Mouse (Mus musculus): ENCODE measurements around the gene Lsm7. TPM values are rescaled to one million over a fixed set of nuclear protein-coding genes. Genes with fewer than 3 reads are reported as not detected.
A peak's percentile ranks its signal among the peaks of the same experiment; 100 is the strongest.

Lsm7 gene
- total and polyA plus RNA-seq, 2 experiments from 2014 or later, result 249 to 299 TPM

- 83% methylated on average over 16 of the region's 16 CpGs for WGBS
- peak; percentile 19 for DNase-seq (ENCODE audit: low spot score)
These were observed 9.4 kb upstream of the Lsm7 start for GRCm38 (mm10) chr10:80864446-80864845.

GRCm38 (mm10) chr10:80862305-80862704, 7.3 kb upstream of the Lsm7 start:
- Histone ChIP-seq H3K27ac (ENCODE audit: low read depth, low read length) (no peak overlapping the region), H3K4me1 (ENCODE audit: insufficient read depth, low read length) (no peaks in the 10 kb centered on the region), H3K4me2 (ENCODE audit: low read depth, low read length, poor library complexity, severe bottlenecking) (no peak overlapping the region), H3K9me3 (ENCODE audit: low read length) (no peaks in the 10 kb centered on the region), H3K27me3 (ENCODE audit: insufficient read depth, low read length) (no peaks in the 10 kb centered on the region), H3K4me3 (ENCODE audit: low read depth, low read length) (no peak overlapping the region), H3K36me3 (ENCODE audit: insufficient read depth, low read length) (peaks cover 55% of the 10 kb centered on the region), H3K9ac (replicated peaks; ENCODE audit: low read length, poor library complexity, severe bottlenecking) (no peak overlapping the region)
- WGBS, result 94% methylated on average over 5 of the region's 5 CpGs
- ATAC-seq (ENCODE audit: low FRiP score) (no peak), DNase-seq (ENCODE audit: low spot score) (no peak)
- no peak for TF ChIP-seq CTCF (IDR thresholded peaks at IDR 0.05)

More at GRCm38 (mm10) chr10:80864446-80864845, 9.4 kb upstream of the Lsm7 start:
- H3K4me3 ChIP-seq (ENCODE audit: low read depth, low read length), result no peak overlapping the region
- no peak overlapping the region for H3K9ac ChIP-seq (replicated peaks; ENCODE audit: low read length, poor library complexity, severe bottlenecking)
- no peaks in the 10 kb centered on the region for H3K9me3 ChIP-seq (ENCODE audit: low read length)
- ATAC-seq (ENCODE audit: low FRiP score), result no peak
- no peaks in the 10 kb centered on the region for H3K27me3 ChIP-seq (ENCODE audit: insufficient read depth, low read length)
- peaks cover 67% of the 10 kb centered on the region for H3K36me3 ChIP-seq (ENCODE audit: insufficient read depth, low read length)
- no peak overlapping the region for H3K4me2 ChIP-seq (ENCODE audit: low read depth, low read length, poor library complexity, severe bottlenecking)
- no peaks in the 10 kb centered on the region for H3K4me1 ChIP-seq (ENCODE audit: insufficient read depth, low read length)
- H3K27ac ChIP-seq (ENCODE audit: low read depth, low read length), result no peak overlapping the region
- TF ChIP-seq CTCF (IDR thresholded peaks at IDR 0.05), result no peak

GRCm38 (mm10) chr10:80858350-80858935, 3.4 kb upstream of the Lsm7 start:
- Histone ChIP-seq H3K4me3 (ENCODE audit: low read depth, low read length) (no peak overlapping the region), H3K27ac (ENCODE audit: low read depth, low read length) (no peak overlapping the region), H3K27me3 (ENCODE audit: insufficient read depth, low read length) (no peaks in the 10 kb centered on the region), H3K4me2 (ENCODE audit: low read depth, low read length, poor library complexity, severe bottlenecking) (no peak overlapping the region), H3K9me3 (ENCODE audit: low read length) (no peaks in the 10 kb centered on the region), H3K4me1 (ENCODE audit: insufficient read depth, low read length) (peaks cover 19% of the 10 kb centered on the region), H3K36me3 (ENCODE audit: insufficient read depth, low read length) (peaks cover 21% of the 10 kb centered on the region), H3K9ac (replicated peaks; ENCODE audit: low read length, poor library complexity, severe bottlenecking) (no peak overlapping the region)
- no peak for TF ChIP-seq CTCF (IDR thresholded peaks at IDR 0.05)
- ATAC-seq (ENCODE audit: low FRiP score), result no peak
- no peak for DNase-seq (ENCODE audit: low spot score)
- WGBS, result 87% methylated on average over 7 of the region's 7 CpGs

- H3K4me2 ChIP-seq (ENCODE audit: low read depth, low read length, poor library complexity, severe bottlenecking), result no peak overlapping the region
- H3K27me3 ChIP-seq (ENCODE audit: insufficient read depth, low read length), result no peaks in the 10 kb centered on the region
- H3K9ac ChIP-seq (replicated peaks; ENCODE audit: low read length, poor library complexity, severe bottlenecking), result no peak overlapping the region
- peak overlapping the region; percentile 51; the same call in 1 of the 2 replicates for H3K27ac ChIP-seq (ENCODE audit: low read depth, low read length)
- ATAC-seq (ENCODE audit: low FRiP score) (no peak), DNase-seq (ENCODE audit: low spot score) (no peak)
- 70% methylated on average over 3 of the region's 3 CpGs for WGBS
- TF ChIP-seq CTCF (IDR thresholded peaks at IDR 0.05), result no peak
- peaks cover 19% of the 10 kb centered on the region for H3K4me1 ChIP-seq (ENCODE audit: insufficient read depth, low read length)
- no peaks in the 10 kb centered on the region for H3K9me3 ChIP-seq (ENCODE audit: low read length)
- peaks cover 21% of the 10 kb centered on the region for H3K36me3 ChIP-seq (ENCODE audit: insufficient read depth, low read length)
- H3K4me3 ChIP-seq (ENCODE audit: low read depth, low read length), result no peak overlapping the region
These were observed 2.8 kb upstream of the Lsm7 start for GRCm38 (mm10) chr10:80857848-80858247.

GRCm38 (mm10) chr10:80857386-80857785, 2.4 kb upstream of the Lsm7 start:
- no peak for ATAC-seq (ENCODE audit: low FRiP score)
- no peaks in the 10 kb centered on the region for H3K9me3 ChIP-seq (ENCODE audit: low read length)
- no peaks in the 10 kb centered on the region for H3K27me3 ChIP-seq (ENCODE audit: insufficient read depth, low read length)
- no peak for TF ChIP-seq CTCF (IDR thresholded peaks at IDR 0.05)
- peaks cover 19% of the 10 kb centered on the region for H3K4me1 ChIP-seq (ENCODE audit: insufficient read depth, low read length)
- no peak overlapping the region; the same call in 1 of the 2 replicates for H3K4me2 ChIP-seq (ENCODE audit: low read depth, low read length, poor library complexity, severe bottlenecking)
- no peak overlapping the region for H3K9ac ChIP-seq (replicated peaks; ENCODE audit: low read length, poor library complexity, severe bottlenecking)
- peaks cover 19% of the 10 kb centered on the region for H3K36me3 ChIP-seq (ENCODE audit: insufficient read depth, low read length)
- WGBS, result 37% methylated on average over 8 of the region's 8 CpGs
- H3K27ac ChIP-seq (ENCODE audit: low read depth, low read length), result no peak overlapping the region
- peak; percentile 53 for DNase-seq (ENCODE audit: low spot score)
- H3K4me3 ChIP-seq (ENCODE audit: low read depth, low read length), result no peak overlapping the region

- H3K27ac ChIP-seq (ENCODE audit: low read depth, low read length), result peak overlapping the region; percentile 43
- H3K4me2 ChIP-seq (ENCODE audit: low read depth, low read length, poor library complexity, severe bottlenecking), result peak overlapping the region; percentile 95; the same call in 1 of the 2 replicates
- peaks cover 19% of the 10 kb centered on the region for H3K36me3 ChIP-seq (ENCODE audit: insufficient read depth, low read length)
- H3K27me3 ChIP-seq (ENCODE audit: insufficient read depth, low read length), result no peaks in the 10 kb centered on the region
- ATAC-seq (ENCODE audit: low FRiP score), result no peak
- H3K9ac ChIP-seq (replicated peaks; ENCODE audit: low read length, poor library complexity, severe bottlenecking), result no peak overlapping the region; the same call in 1 of the 2 replicates
- H3K4me3 ChIP-seq (ENCODE audit: low read depth, low read length), result no peak overlapping the region
- no peak for TF ChIP-seq CTCF (IDR thresholded peaks at IDR 0.05)
- H3K4me1 ChIP-seq (ENCODE audit: insufficient read depth, low read length), result peaks cover 19% of the 10 kb centered on the region
- DNase-seq (ENCODE audit: low spot score), result no peak
- no peaks in the 10 kb centered on the region for H3K9me3 ChIP-seq (ENCODE audit: low read length)
- 81% methylated on average over 5 of the region's 5 CpGs for WGBS
These were observed 1.9 kb upstream of the Lsm7 start for GRCm38 (mm10) chr10:80856908-80857307.
